Mouse (Mus musculus) right cerebral cortex, postnatal 14 days (tissue): ENCODE data around the gene Zfp503.

Source experiments
- DNase-seq: peaks from one replicate; pipeline ENCODE4 v3.0.0; 2022

Zfp503 gene

GRCm38 (mm10) chr14:21989291-21989913, at the start of gene Zfp503:
TSS of gene Zfp503 (minus strand) at chr14:21989601.
- DNase-seq: no peak

GRCm38 (mm10) chr14:22037498-22038131, 48.2 kb upstream of the Zfp503 start:
- DNase-seq: no peak

GRCm38 (mm10) chr14:22036802-22037497, 47.5 kb upstream of the Zfp503 start:
- no peak for DNase-seq

- DNase-seq: no peak
Measured at GRCm38 (mm10) chr14:22036338-22036737, 46.9 kb upstream of the Zfp503 start.

- DNase-seq: no peak
Measured at GRCm38 (mm10) chr14:22035900-22036299, 46.5 kb upstream of the Zfp503 start.

- DNase-seq: no peak
Measured at GRCm38 (mm10) chr14:22023533-22023932, 34.1 kb upstream of the Zfp503 start.

- no peak for DNase-seq
Measured at GRCm38 (mm10) chr14:22020885-22021284, 31.5 kb upstream of the Zfp503 start.

- DNase-seq: no peak
Measured at GRCm38 (mm10) chr14:22019949-22020845, 30.8 kb upstream of the Zfp503 start.

GRCm38 (mm10) chr14:22019252-22019948, 30.0 kb upstream of the Zfp503 start, which contains the start of gene Lrmda:
TSS of gene Lrmda (plus strand) at chr14:22019712.
- peak; percentile 50 for DNase-seq

- DNase-seq: no peak
Measured at GRCm38 (mm10) chr14:22017011-22017410, 27.6 kb upstream of the Zfp503 start.

- DNase-seq: no peak
Measured at GRCm38 (mm10) chr14:22014781-22015180, 25.4 kb upstream of the Zfp503 start.

GRCm38 (mm10) chr14:22014315-22014714, 24.9 kb upstream of the Zfp503 start:
- DNase-seq: no peak

- no peak for DNase-seq
Measured at GRCm38 (mm10) chr14:22007006-22007405, 17.6 kb upstream of the Zfp503 start.

GRCm38 (mm10) chr14:22004943-22005342, 15.5 kb upstream of the Zfp503 start:
- no peak for DNase-seq

GRCm38 (mm10) chr14:22003631-22004030, 14.2 kb upstream of the Zfp503 start:
- no peak for DNase-seq

- DNase-seq: no peak
Measured at GRCm38 (mm10) chr14:22003231-22003630, 13.8 kb upstream of the Zfp503 start.

- DNase-seq: no peak
Measured at GRCm38 (mm10) chr14:21999588-21999987, 10.2 kb upstream of the Zfp503 start.

- DNase-seq: no peak
Measured at GRCm38 (mm10) chr14:21995031-21995754, 5.8 kb upstream of the Zfp503 start.

- DNase-seq: no peak
Measured at GRCm38 (mm10) chr14:21994061-21994990, 4.9 kb upstream of the Zfp503 start.

GRCm38 (mm10) chr14:21993251-21994060, 4.1 kb upstream of the Zfp503 start:
- no peak for DNase-seq
